Mouse (Mus musculus): ENCODE measurements around the gene Vmn1r210. TPM values are rescaled to one million over a fixed set of nuclear protein-coding genes. Genes with fewer than 3 reads are reported as not detected.
"Not testable (repeated sequence)": the region's sequence is repeated elsewhere in the genome, so short reads cannot be mapped to it uniquely, and the experiment has no call there.

The Vmn1r210 gene
- polyA plus RNA-seq, 1 experiment from 2014 or later: not detected

- not testable (repeated sequence) for DNase-seq (ENCODE audit: low spot score); H3K27me3 ChIP-seq (ENCODE audit: control insufficient read depth, insufficient read depth, low read length); H3K4me3 ChIP-seq (ENCODE audit: low read depth, low read length); H3K27ac ChIP-seq (replicated peaks; ENCODE audit: low read depth, low read length); ATAC-seq (ENCODE audit: insufficient number of reproducible peaks, low FRiP score, low TSS enrichment, low read depth); H3K36me3 ChIP-seq (ENCODE audit: control insufficient read depth, insufficient read depth, low read length); H3K4me2 ChIP-seq (ENCODE audit: low read depth, severe bottlenecking); H3K4me1 ChIP-seq (ENCODE audit: control insufficient read depth, insufficient read depth, low read length); H3K9me3 ChIP-seq (ENCODE audit: control insufficient read depth, low read length); H3K9ac ChIP-seq (ENCODE audit: low read length)
- 82% methylated on average over 3 of the region's 3 CpGs for WGBS
These were observed 43.1 kb downstream of the Vmn1r210 start for GRCm38 (mm10) chr13:22788096-22788495.

- H3K9ac ChIP-seq (ENCODE audit: low read length); H3K4me2 ChIP-seq (ENCODE audit: low read depth, severe bottlenecking); H3K9me3 ChIP-seq (ENCODE audit: control insufficient read depth, low read length): not testable (repeated sequence)
These were observed 47.0 kb downstream of the Vmn1r210 start for GRCm38 (mm10) chr13:22784159-22784558.

GRCm38 (mm10) chr13:22777300-22777699 lies 53.8 kb downstream of the Vmn1r210 start, which contains the start of gene Vmn1r208:
Gene Vmn1r208, minus strand, starts transcription at chr13:22777400.
- H3K4me3 ChIP-seq (ENCODE audit: low read depth, low read length); H3K4me2 ChIP-seq (ENCODE audit: low read depth, severe bottlenecking); H3K36me3 ChIP-seq (ENCODE audit: control insufficient read depth, insufficient read depth, low read length); H3K9me3 ChIP-seq (ENCODE audit: control insufficient read depth, low read length); H3K27me3 ChIP-seq (ENCODE audit: control insufficient read depth, insufficient read depth, low read length); ATAC-seq (ENCODE audit: insufficient number of reproducible peaks, low FRiP score, low TSS enrichment, low read depth); H3K27ac ChIP-seq (replicated peaks; ENCODE audit: low read depth, low read length); DNase-seq (ENCODE audit: low spot score); H3K4me1 ChIP-seq (ENCODE audit: control insufficient read depth, insufficient read depth, low read length); H3K9ac ChIP-seq (ENCODE audit: low read length): not testable (repeated sequence)
- no CpG with 5 or more reads among the region's 7 CpGs for WGBS

More at GRCm38 (mm10) chr13:22784159-22784558, 47.0 kb downstream of the Vmn1r210 start:
- not testable (repeated sequence) for H3K4me3 ChIP-seq (ENCODE audit: low read depth, low read length); H3K27me3 ChIP-seq (ENCODE audit: control insufficient read depth, insufficient read depth, low read length); DNase-seq (ENCODE audit: low spot score); H3K27ac ChIP-seq (replicated peaks; ENCODE audit: low read depth, low read length); H3K4me1 ChIP-seq (ENCODE audit: control insufficient read depth, insufficient read depth, low read length); ATAC-seq (ENCODE audit: insufficient number of reproducible peaks, low FRiP score, low TSS enrichment, low read depth); H3K36me3 ChIP-seq (ENCODE audit: control insufficient read depth, insufficient read depth, low read length)

Other genes starting within 250 kb of the Vmn1r210 start
- not detected in 2 replicates for gene Vmn1r205, start 238.3 kb downstream of the Vmn1r210 start, polyA plus RNA-seq (2014; fragmentation: Nextera tagmentation; extraction: Ambion mirVana)
- not detected in 2 replicates for gene Vmn1r206, start 207.1 kb downstream of the Vmn1r210 start, polyA plus RNA-seq (2014; fragmentation: Nextera tagmentation; extraction: Ambion mirVana)
- not detected in 2 replicates for gene Vmn1r207-ps, start 101.7 kb downstream of the Vmn1r210 start, polyA plus RNA-seq (2014; fragmentation: Nextera tagmentation; extraction: Ambion mirVana)
- gene Vmn1r208, start 53.9 kb downstream of the Vmn1r210 start, polyA plus RNA-seq (2014; fragmentation: Nextera tagmentation; extraction: Ambion mirVana): not detected in 2 replicates
- gene Vmn1r209, start 21.7 kb downstream of the Vmn1r210 start, polyA plus RNA-seq (2014; fragmentation: Nextera tagmentation; extraction: Ambion mirVana): not detected in 2 replicates
- gene Vmn1r211, start 26.2 kb upstream of the Vmn1r210 start, polyA plus RNA-seq (2014; fragmentation: Nextera tagmentation; extraction: Ambion mirVana): not detected in 2 replicates
- not detected in 2 replicates for gene Vmn1r212, start 52.9 kb upstream of the Vmn1r210 start, polyA plus RNA-seq (2014; fragmentation: Nextera tagmentation; extraction: Ambion mirVana)
- gene Vmn1r213, start 176.3 kb upstream of the Vmn1r210 start, polyA plus RNA-seq (2014; fragmentation: Nextera tagmentation; extraction: Ambion mirVana): not detected in 2 replicates
- not detected in 2 replicates for gene Vmn1r214, start 199.1 kb upstream of the Vmn1r210 start, polyA plus RNA-seq (2014; fragmentation: Nextera tagmentation; extraction: Ambion mirVana)
- not detected in 2 replicates for gene Vmn1r215, start 236.7 kb upstream of the Vmn1r210 start, polyA plus RNA-seq (2014; fragmentation: Nextera tagmentation; extraction: Ambion mirVana)

Data from limb, embryonic 11.5 days (tissue).